Mouse (Mus musculus): ENCODE measurements around the gene Abi3bp. TPM values are rescaled to one million over a fixed set of nuclear protein-coding genes. Genes with fewer than 3 reads are reported as not detected.

Gene Abi3bp
- polyA plus RNA-seq (2017; shearing (Covaris generic)): 0.12 TPM

DNA sequence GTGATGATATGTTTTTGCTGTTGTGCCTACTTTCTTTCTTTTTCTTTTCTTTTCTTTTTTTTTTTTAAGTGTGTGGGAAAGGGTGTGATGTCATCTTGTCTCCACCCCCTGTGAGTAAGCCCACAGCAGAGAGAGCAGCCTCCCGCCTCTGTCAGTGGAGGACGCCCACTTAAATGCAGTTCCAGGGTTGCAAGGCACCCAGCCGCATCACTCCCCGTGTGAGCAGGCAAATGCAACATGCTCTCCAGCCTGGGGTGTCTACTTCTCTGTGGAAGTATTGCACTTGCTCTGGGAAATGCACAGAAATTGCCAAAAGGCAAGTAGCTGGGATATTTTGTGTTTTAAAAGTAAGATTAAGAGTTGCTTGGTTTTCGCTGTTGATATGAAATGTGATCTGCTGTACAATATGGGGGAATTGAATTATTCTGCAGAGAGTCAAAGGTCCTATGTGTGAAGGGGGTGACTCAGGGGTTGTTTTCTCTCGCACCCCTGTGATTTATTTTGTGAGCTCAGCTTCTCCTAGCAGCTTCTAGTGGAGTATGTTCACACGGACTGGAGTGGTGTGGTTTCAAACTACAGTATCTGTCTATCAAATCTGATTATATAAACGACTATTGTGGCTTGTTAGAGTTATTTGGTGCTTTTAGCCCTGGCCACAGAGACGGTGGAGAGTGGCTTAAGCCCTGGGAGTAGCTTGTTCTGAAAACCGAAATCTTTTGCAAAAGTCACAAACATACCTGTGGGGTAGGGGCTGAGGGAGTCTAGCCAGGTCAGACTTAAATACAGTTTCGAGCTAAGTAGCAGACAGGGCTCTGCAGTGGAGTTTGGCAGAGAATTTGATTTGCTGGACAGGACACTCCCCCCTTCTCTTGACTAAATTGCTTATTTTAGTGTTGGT, at the start of gene Abi3bp:
Abi3bp (plus strand) TSS at position 202 of the 898 bp plus-strand sequence.

DNA sequence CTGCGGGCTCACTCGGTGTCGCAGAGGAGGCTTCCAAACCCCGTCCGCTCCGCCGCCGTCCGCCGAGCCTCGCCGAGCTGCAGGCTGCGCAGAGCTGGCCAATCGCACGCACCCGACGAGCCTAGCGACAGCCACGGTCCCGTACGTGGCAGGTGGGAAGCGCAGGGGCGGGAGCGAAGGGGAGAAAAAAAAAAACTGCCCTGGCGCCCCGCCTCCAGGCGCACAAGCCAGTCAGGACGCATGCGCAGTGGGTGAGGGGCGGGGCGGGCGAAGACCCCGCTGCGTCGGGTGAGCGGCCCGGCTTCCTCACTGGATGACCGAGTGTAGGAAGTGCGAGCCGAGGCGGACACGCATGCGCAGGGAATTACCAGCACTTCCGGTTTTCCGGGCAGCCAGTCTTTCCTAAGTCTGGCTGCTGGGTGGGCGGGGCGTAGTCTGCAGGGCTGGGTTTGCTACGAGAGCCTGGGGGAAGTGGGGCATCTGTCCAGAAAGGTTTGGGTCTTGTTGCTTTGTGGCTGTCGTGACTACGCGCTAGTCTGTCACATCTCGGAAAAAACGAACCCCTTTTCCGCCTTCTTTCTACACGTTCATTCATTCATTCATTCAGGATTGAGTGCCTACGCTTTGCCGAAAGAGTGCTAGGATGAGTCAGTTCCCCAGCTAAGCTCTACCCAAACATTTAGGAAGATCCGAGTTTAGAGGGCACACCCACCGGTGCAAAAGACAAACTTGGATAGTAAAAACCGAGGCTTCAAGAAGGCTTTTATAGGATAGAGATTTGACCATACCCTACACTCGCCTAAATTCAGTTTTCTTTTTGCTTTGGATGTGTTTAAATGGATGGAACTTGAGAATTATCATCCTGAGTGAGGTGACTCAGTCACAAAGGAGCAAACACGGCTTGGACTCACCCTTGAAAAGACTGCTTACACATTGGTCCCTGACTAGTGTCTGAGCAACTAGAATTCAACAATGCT, 239.8 kb downstream of the Abi3bp start, which contains the start of gene Tfg:
Tfg (minus strand) TSS at position 227 of the 977 bp plus-strand sequence.

Other genes starting within 250 kb of the Abi3bp start
- 38.6 TPM for gene Tfg, start 239.6 kb downstream of the Abi3bp start, polyA plus RNA-seq (2017; shearing (Covaris generic))